Mouse (Mus musculus) CH12F3 (cell line): ENCODE measurements around the gene Nebl.
"Not testable (repeated sequence)": the region's sequence is repeated elsewhere in the genome, so short reads cannot be mapped to it uniquely, and the experiment has no call there.

ENCODE experiments used
- in situ Hi-C: fragments of 300-500 bp; cut with MboI; formaldehyde crosslinking; loops from 2 replicates; pipeline ENCODE4 v1.14.3; 2020; ENCODE audit warnings: low sequenced_read_pairs

Nebl gene

DNA sequence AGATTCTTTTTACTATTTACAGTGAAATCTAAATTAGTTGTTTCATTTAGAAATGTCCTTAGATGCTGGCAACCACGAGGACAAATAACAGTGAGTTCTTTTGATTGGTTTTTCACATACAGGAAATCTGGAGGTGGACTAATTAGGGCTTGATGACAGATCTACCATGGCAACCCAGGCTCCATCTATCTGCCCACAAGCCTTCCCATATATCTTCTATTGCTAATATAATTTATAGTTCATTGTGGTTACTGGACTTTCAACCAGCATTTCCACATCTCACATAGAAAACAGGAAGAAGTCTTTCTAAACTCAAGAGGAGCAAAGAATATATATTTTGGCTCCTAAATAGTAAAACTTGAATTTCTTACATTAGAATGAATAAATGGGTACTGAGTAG, 433.8 kb downstream of the Nebl start:
- in situ Hi-C loops, result no loop called here

GRCm38 (mm10) chr2:17295257-17295656, 436.0 kb downstream of the Nebl start:
- in situ Hi-C loops, result not testable (repeated sequence)
